Mouse (Mus musculus) stomach, embryonic 16.5 days (tissue): ENCODE measurements around the gene Gipc2. TPM values are rescaled to one million over a fixed set of nuclear protein-coding genes. Genes with fewer than 3 reads are reported as not detected.
A peak's percentile ranks its signal among the peaks of the same experiment; 100 is the strongest.

Source experiments
- ATAC-seq: fragments of 200-750 bp; cut with Nextera tagmentation; 2 replicates; pipeline ENCODE4 v1.8.0; 2017; ENCODE audit warnings: moderate number of reproducible peaks, moderate TSS enrichment; ENCODE audit not compliant: insufficient read depth, low FRiP score
- H3K27ac ChIP-seq: fragments of 300-500 bp; sonication (generic); 2 replicates; pipeline ENCODE4 v1.5.1; 2014; ENCODE audit warnings: low read length
- H3K27me3 ChIP-seq: fragments of 300-500 bp; sonication (generic); 2 replicates; pipeline ENCODE4 v1.6.1; 2014; ENCODE audit warnings: low read length, control low read depth, mixed read lengths; ENCODE audit not compliant: control insufficient read depth, insufficient read depth
- H3K36me3 ChIP-seq: fragments of 300-500 bp; sonication (generic); 2 replicates; pipeline ENCODE4 v1.6.1; 2014; ENCODE audit warnings: low read length; ENCODE audit not compliant: control insufficient read depth, insufficient read depth
- H3K4me1 ChIP-seq: fragments of 300-500 bp; sonication (generic); 2 replicates; pipeline ENCODE4 v1.6.1; 2014; ENCODE audit warnings: low read length, control low read depth, mixed read lengths; ENCODE audit not compliant: control insufficient read depth, insufficient read depth
- H3K4me2 ChIP-seq: fragments of 300-500 bp; sonication (generic); 2 replicates; pipeline ENCODE4 v1.6.1; 2014; ENCODE audit warnings: low read depth, low read length, mixed read lengths
- H3K4me3 ChIP-seq: fragments of 300-500 bp; sonication (generic); replicated peaks from 2 replicates; pipeline ENCODE4 v1.5.1; 2014; ENCODE audit warnings: mild to moderate bottlenecking, low read length
- H3K9ac ChIP-seq: fragments of 300-500 bp; sonication (generic); 2 replicates; pipeline ENCODE4 v1.6.1; 2014; ENCODE audit warnings: low read length
- H3K9me3 ChIP-seq: fragments of 300-500 bp; sonication (generic); replicated peaks from 2 replicates; pipeline ENCODE4 v1.6.1; 2016; ENCODE audit warnings: low read length, control low read depth; ENCODE audit not compliant: control insufficient read depth
- WGBS: fragments of 180-500 bp; shearing (Covaris S2); extraction: QIAGEN DNeasy Blood & Tissue Kit; methylation state at CpG from one replicate; pipeline ENCODE4 v1.1.7; 2014; 5-methylcytosine and 5-hydroxymethylcytosine counted together
- polyA plus RNA-seq: library from polyadenylated mRNA; unstranded; fragments of >200 nt; fragmentation: Nextera tagmentation; extraction: Ambion mirVana; gene quantifications from 2 replicates; pipeline ENCODE4 v1.2.1, GENCODE M21; 2015

The Gipc2 gene
- polyA plus RNA-seq, 1 experiment from 2014 or later: 59.9 TPM

DNA sequence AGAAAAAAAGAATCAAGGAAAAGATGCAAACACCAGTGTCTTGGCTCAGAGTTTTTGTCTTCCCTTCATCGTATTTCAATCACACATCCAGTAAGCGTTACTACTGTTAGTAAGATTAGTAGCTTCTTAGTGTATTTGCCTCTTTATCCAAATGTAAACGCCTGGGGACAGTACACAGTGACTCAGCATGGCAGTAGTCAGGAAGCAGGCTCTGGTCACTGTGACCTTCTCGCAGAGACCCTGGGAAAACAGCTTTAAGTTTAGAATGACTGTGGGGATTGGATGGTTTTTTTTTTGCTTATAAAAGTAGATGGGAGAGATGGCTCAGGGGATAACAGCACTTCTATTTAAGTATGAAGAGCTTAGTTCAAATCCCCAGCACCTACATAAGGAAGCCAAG lies 46.0 kb downstream of the Gipc2 start:
- no peak for ATAC-seq
- H3K4me1 ChIP-seq: peaks cover 13% of the 10 kb centered on the region
- no peaks in the 10 kb centered on the region for H3K9me3 ChIP-seq
- H3K4me2 ChIP-seq: no peak overlapping the region
- no peak overlapping the region for H3K4me3 ChIP-seq
- no peak overlapping the region for H3K27ac ChIP-seq
- no peaks in the 10 kb centered on the region for H3K36me3 ChIP-seq
- H3K27me3 ChIP-seq: no peaks in the 10 kb centered on the region
- WGBS: 32% methylated on average over 4 of the region's 4 CpGs
- H3K9ac ChIP-seq: no peak overlapping the region

DNA sequence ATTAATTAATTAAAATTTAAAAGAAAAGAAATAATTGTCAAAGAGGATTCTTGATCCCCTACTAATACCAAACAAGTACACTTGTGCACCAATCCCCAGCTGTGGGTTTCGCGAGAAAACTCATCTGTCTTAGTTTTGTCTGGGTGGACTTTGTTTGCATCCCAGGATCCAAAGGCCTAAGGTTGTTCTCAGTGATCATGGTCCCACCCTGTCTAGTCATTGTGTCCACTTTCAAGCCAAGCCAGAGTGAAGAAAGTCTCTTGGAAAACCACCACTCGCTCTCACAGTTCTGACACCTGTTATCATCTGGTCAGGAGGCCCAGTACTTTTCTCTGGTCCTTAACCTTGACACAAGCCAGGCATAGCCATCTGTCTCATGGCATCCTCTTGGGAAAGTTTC lies 48.1 kb downstream of the Gipc2 start:
- Histone ChIP-seq H3K4me3 (no peak overlapping the region), H3K4me2 (no peak overlapping the region), H3K9ac (no peak overlapping the region), H3K36me3 (no peaks in the 10 kb centered on the region), H3K27ac (no peak overlapping the region), H3K4me1 (peaks cover 24% of the 10 kb centered on the region), H3K27me3 (no peaks in the 10 kb centered on the region), H3K9me3 (no peaks in the 10 kb centered on the region)
- 88% methylated on average over 3 of the region's 3 CpGs for whole genome bisulfite sequencing
- no peak for ATAC-seq

DNA sequence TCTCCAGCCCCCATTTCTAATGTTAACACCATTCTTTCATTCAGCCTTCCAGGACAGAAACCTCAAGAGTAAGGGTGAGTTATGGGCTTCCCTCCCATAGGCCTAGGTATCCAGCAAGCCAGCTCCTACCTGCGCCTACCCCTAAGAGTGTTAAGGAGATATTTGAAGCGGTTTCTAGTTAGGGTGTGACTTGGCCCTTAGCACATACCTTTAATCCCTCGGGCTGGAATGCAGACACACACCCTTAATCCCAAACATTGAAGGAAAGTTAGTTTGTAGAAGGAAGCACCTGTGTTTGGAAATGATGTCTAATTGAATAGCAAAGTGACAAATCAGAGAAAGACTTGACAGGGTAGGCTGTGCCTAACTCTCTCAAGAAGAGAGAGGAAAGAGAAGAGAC lies 49.9 kb downstream of the Gipc2 start:
- H3K4me3 ChIP-seq: no peak overlapping the region
- no peak overlapping the region for H3K27ac ChIP-seq
- no peak overlapping the region for H3K4me2 ChIP-seq
- peaks cover 15% of the 10 kb centered on the region for H3K4me1 ChIP-seq
- H3K27me3 ChIP-seq: no peaks in the 10 kb centered on the region
- ATAC-seq: no peak
- no peaks in the 10 kb centered on the region for H3K9me3 ChIP-seq
- no peaks in the 10 kb centered on the region for H3K36me3 ChIP-seq
- H3K9ac ChIP-seq: no peak overlapping the region
- WGBS: 53% methylated on average over 3 of the region's 3 CpGs

DNA sequence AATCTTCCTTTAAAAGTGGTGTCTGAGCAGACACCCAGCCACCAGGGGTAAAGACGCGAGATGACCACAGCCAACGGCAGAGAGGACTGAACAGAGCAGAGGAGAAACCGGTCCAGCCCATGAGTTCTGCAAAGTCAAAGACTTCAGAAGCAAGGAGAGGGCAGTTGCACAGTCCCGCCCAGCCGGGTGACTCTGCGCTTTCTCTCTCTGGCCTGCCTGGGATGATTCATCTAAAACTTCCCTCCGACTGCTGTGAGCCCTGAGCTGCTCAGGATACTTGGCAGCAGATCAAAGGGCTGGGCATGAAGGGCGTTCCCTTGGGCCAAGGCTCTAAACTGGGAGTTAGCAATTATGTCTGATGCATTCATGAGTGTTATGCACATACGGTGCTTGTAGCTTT lies 51.2 kb downstream of the Gipc2 start:
- Histone ChIP-seq H3K27ac (peak overlapping the region; percentile 58; the same call in 1 of the 2 replicates), H3K4me2 (peak overlapping the region; percentile 14; the same call in 1 of the 2 replicates), H3K9ac (no peak overlapping the region), H3K9me3 (no peaks in the 10 kb centered on the region), H3K4me1 (peaks cover 18% of the 10 kb centered on the region), H3K36me3 (no peaks in the 10 kb centered on the region), H3K27me3 (no peaks in the 10 kb centered on the region; the same call in 1 of the 2 replicates), H3K4me3 (no peak overlapping the region)
- WGBS: 13% methylated on average over 10 of the region's 10 CpGs
- peak; percentile 91 for ATAC-seq

DNA sequence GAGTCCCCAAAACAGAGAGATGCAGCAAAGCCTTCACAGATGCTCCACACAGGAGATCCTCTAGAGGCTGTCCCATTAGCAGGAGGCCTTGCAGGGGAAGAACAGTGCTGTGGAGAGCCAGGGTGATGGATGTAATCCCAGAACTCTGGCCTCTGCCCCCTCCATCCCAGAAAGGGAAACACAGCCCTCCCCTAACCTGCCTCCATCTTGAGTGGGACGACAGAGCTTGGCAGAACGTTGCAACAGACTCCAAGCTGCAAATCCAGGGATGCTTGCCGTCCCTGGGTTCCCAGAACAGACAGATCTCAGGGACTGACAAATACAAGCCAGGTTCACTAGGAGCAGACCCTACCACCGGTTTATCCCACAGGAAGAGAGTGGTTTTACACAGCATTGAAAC lies 51.8 kb downstream of the Gipc2 start:
- no peak for ATAC-seq
- Histone ChIP-seq H3K4me2 (no peak overlapping the region), H3K27ac (peak overlapping the region; percentile 58; the same call in 1 of the 2 replicates)

DNA sequence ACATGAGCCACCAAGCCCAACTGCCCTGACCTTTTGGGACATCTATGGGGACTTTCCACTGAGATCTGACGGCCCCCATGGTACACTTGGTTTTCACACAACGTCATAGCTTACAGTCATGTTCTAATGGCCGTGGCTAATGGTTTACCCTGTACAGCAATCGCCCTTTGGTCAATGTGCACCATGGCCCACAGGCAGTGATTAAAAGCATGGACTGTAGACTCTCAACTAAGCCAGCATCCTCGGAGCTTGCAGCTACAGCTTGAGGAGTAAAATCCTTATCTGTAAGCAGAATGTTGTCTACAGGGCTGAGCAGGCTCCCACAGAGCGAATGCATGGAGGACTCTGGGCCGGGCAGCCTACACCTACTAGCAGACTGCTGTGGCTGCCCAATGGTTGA lies 52.5 kb downstream of the Gipc2 start:
- 79% methylated on average over 7 of the region's 7 CpGs for WGBS
- no peak for ATAC-seq
- Histone ChIP-seq H3K4me1 (peaks cover 18% of the 10 kb centered on the region), H3K9ac (no peak overlapping the region), H3K36me3 (no peaks in the 10 kb centered on the region), H3K9me3 (no peaks in the 10 kb centered on the region), H3K27ac (no peak overlapping the region), H3K4me2 (no peak overlapping the region), H3K27me3 (no peaks in the 10 kb centered on the region; the same call in 1 of the 2 replicates), H3K4me3 (no peak overlapping the region)

More for the DNA sequence above, 51.8 kb downstream of the Gipc2 start:
- Histone ChIP-seq H3K9me3 (no peaks in the 10 kb centered on the region), H3K4me3 (no peak overlapping the region), H3K36me3 (no peaks in the 10 kb centered on the region), H3K4me1 (peaks cover 18% of the 10 kb centered on the region), H3K9ac (0 out of 2 replicates have a peak overlapping the region, but pooled peaks have one; percentile 18), H3K27me3 (no peaks in the 10 kb centered on the region; the same call in 1 of the 2 replicates)
- 38% methylated on average over 4 of the region's 4 CpGs for WGBS

DNA sequence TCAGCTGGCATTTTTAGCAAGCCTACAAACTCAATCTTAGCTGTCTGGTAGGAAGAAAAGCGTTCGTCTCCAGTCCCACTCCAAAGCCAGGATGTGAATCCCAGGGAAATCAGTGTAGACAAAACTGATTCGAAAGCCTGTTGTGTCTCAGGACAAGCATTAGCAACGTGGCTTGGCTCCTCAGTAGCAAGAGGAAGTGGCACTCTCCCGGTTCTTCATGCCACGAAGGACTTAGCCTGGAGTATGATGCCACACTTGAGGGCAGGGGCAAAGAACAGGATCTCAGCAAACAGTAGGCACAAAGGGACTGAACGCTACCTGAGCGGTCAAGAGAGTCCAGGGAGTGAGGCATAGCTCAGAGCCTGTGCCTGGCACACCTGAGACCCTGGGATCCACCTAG lies 53.4 kb downstream of the Gipc2 start:
- H3K36me3 ChIP-seq: no peaks in the 10 kb centered on the region
- no peak overlapping the region for H3K4me2 ChIP-seq
- 90% methylated on average over 8 of the region's 8 CpGs for WGBS
- H3K27me3 ChIP-seq: no peaks in the 10 kb centered on the region; the same call in 1 of the 2 replicates
- H3K9ac ChIP-seq: no peak overlapping the region
- no peak for ATAC-seq
- H3K4me3 ChIP-seq: no peak overlapping the region
- no peaks in the 10 kb centered on the region for H3K9me3 ChIP-seq
- H3K27ac ChIP-seq: no peak overlapping the region
- peaks cover 19% of the 10 kb centered on the region for H3K4me1 ChIP-seq

DNA sequence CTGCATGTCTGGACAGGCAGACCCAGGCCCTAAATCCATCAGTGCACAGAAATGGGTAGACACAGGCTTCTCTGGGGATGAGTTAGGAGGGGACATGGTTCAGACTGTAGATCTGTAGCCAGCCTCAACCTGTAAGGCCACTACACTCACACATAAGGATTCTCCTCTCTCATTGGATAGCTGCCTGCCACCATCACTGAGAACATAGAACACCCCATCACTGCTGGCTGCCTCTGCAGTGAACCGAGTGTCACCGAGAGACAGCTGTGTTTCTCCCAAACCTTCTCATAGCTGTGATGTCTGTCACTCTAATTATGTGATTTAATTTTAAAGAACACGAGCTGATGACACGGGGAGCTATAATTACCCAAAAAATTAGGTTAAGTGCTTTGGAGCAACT lies 54.5 kb downstream of the Gipc2 start:
- Histone ChIP-seq H3K36me3 (no peaks in the 10 kb centered on the region), H3K9me3 (no peaks in the 10 kb centered on the region), H3K4me2 (0 out of 2 replicates have a peak overlapping the region, but pooled peaks have one; percentile 32), H3K4me3 (no peak overlapping the region), H3K9ac (peak overlapping the region; percentile 50), H3K4me1 (peaks cover 28% of the 10 kb centered on the region), H3K27ac (0 out of 2 replicates have a peak overlapping the region, but pooled peaks have one; percentile 38), H3K27me3 (peaks cover 3% of the 10 kb centered on the region)
- ATAC-seq: 0 out of 2 replicates have a peak, but pooled peaks have one; percentile 0
- 70% methylated on average over 4 of the region's 4 CpGs for WGBS

DNA sequence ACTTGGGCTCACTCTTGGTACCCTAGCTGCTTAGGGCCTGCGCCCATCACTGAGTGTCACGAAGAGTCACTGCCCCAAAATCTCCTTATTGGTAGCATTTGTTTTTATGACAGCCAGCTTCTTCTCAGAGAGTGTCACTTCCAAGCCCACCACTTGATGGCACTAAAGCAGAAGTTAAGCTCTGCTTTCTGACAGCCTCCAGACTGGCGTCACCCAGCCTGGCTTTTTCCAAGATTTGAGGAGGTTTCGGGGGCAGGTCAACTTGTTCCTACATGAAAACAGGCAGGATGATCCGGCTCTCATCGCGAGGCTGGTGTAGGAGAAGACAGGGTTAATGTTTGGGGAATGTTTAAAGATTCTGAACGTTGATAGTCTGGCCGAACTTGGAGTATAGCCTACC lies 54.9 kb downstream of the Gipc2 start:
- H3K4me2 ChIP-seq: 0 out of 2 replicates have a peak overlapping the region, but pooled peaks have one; percentile 32
- no peaks in the 10 kb centered on the region for H3K9me3 ChIP-seq
- 12% methylated on average over 9 of the region's 9 CpGs for WGBS
- peaks cover 31% of the 10 kb centered on the region for H3K4me1 ChIP-seq
- ATAC-seq: peak; percentile 18; the same call in 1 of the 2 replicates
- H3K4me3 ChIP-seq: no peak overlapping the region
- H3K9ac ChIP-seq: peak overlapping the region; percentile 50
- 0 out of 2 replicates have a peak overlapping the region, but pooled peaks have one; percentile 38 for H3K27ac ChIP-seq
- peaks cover 6% of the 10 kb centered on the region for H3K27me3 ChIP-seq
- no peaks in the 10 kb centered on the region for H3K36me3 ChIP-seq
